Mouse (Mus musculus): ENCODE results near the gene Wdr66.

GRCm38 (mm10) chr5:123343707-123344627, 92.1 kb downstream of the Wdr66 start, which contains the start of gene Bcl7a:
- TF ChIP-seq CTCF (conservative IDR thresholded peaks at IDR 0.05; ENCODE audit: low read length) (peak; percentile 49), NANOG (IDR thresholded peaks at IDR 0.05; ENCODE audit: borderline replicate concordance, low read length) (no peak)
